Mouse (Mus musculus) embryonic facial prominence, embryonic 11.5 days (tissue): Measurements from ENCODE around the gene Igsf3. TPM values are rescaled to one million over a fixed set of nuclear protein-coding genes. Genes with fewer than 3 reads are reported as not detected.

Experiments
- ATAC-seq: fragments of 200-750 bp; cut with Nextera tagmentation; replicated peaks from 2 replicates; pipeline ENCODE4 v1.8.0; 2017; ENCODE audit warnings: low read depth; ENCODE audit not compliant: insufficient number of reproducible peaks, low FRiP score, low TSS enrichment
- DNase-seq: peaks from one replicate; pipeline ENCODE4 v3.0.0-alpha.2; 2015; ENCODE audit warnings: low spot score
- H3K27ac ChIP-seq: fragments of 300-500 bp; sonication (generic); replicated peaks from 2 replicates; pipeline ENCODE4 v1.5.1; 2014; ENCODE audit warnings: mild to moderate bottlenecking, low read depth, low read length, control low read depth
- H3K27me3 ChIP-seq: fragments of 300-500 bp; sonication (generic); 2 replicates; pipeline ENCODE4 v1.6.1; 2014; ENCODE audit warnings: mild to moderate bottlenecking, low read length, moderate library complexity, mixed read lengths; ENCODE audit not compliant: control insufficient read depth, insufficient read depth
- H3K36me3 ChIP-seq: fragments of 300-500 bp; sonication (generic); replicated peaks from 2 replicates; pipeline ENCODE4 v1.6.1; 2014; ENCODE audit warnings: low read depth, mild to moderate bottlenecking, low read length, moderate library complexity, mixed read lengths; ENCODE audit not compliant: control insufficient read depth, insufficient read depth
- H3K4me1 ChIP-seq: fragments of 300-500 bp; sonication (generic); 2 replicates; pipeline ENCODE4 v1.6.1; 2014; ENCODE audit warnings: low read length, mixed read lengths; ENCODE audit not compliant: control insufficient read depth, insufficient read depth
- H3K4me2 ChIP-seq: fragments of 300-500 bp; sonication (generic); 2 replicates; pipeline ENCODE4 v1.6.1; 2014; ENCODE audit warnings: low read depth, mild to moderate bottlenecking, control low read depth, low read length, moderate library complexity
- H3K4me3 ChIP-seq: fragments of 300-500 bp; sonication (generic); 2 replicates; pipeline ENCODE4 v1.5.1; 2014; ENCODE audit warnings: low read depth, low read length, control low read depth
- H3K9ac ChIP-seq: fragments of 300-500 bp; sonication (generic); replicated peaks from 2 replicates; pipeline ENCODE4 v1.6.1; 2014; ENCODE audit warnings: mild to moderate bottlenecking, control low read depth, low read length
- H3K9me3 ChIP-seq: fragments of 300-500 bp; sonication (generic); replicated peaks from 2 replicates; pipeline ENCODE4 v1.6.1; 2016; ENCODE audit warnings: mild to moderate bottlenecking, low read length, inconsistent platforms, mixed read lengths; ENCODE audit not compliant: control insufficient read depth
- WGBS: fragments of 180-500 bp; shearing (Covaris S2); extraction: QIAGEN DNeasy Blood & Tissue Kit; methylation state at CpG from one replicate; pipeline ENCODE4 v1.1.7; 2014; 5-methylcytosine and 5-hydroxymethylcytosine counted together
- polyA plus RNA-seq: library from polyadenylated mRNA; unstranded; fragments of >200 nt; fragmentation: Nextera tagmentation; extraction: Ambion mirVana; gene quantifications from 2 replicates; pipeline ENCODE4 v1.2.1, GENCODE M21; 2014

Igsf3 gene
- polyA plus RNA-seq, 1 experiment from 2014 or later = 40.6 TPM

GRCm38 (mm10) chr3:101490515-101490914 lies 113.6 kb downstream of the Igsf3 start:
- 90% methylated on average over 9 of the region's 9 CpGs for WGBS
- H3K27ac ChIP-seq = no peak overlapping the region
- no peaks in the 10 kb centered on the region for H3K36me3 ChIP-seq

GRCm38 (mm10) chr3:101492908-101493307 lies 116.0 kb downstream of the Igsf3 start:
- no peak for DNase-seq
- Histone ChIP-seq H3K4me2 (no peak overlapping the region), H3K36me3 (no peaks in the 10 kb centered on the region), H3K27ac (no peak overlapping the region), H3K9ac (no peak overlapping the region), H3K4me3 (no peak overlapping the region), H3K9me3 (no peaks in the 10 kb centered on the region), H3K27me3 (no peaks in the 10 kb centered on the region), H3K4me1 (no peaks in the 10 kb centered on the region)
- no peak for ATAC-seq
- 80% methylated on average over 6 of the region's 6 CpGs for WGBS

More at GRCm38 (mm10) chr3:101490515-101490914, 113.6 kb downstream of the Igsf3 start:
- Histone ChIP-seq H3K4me2 (no peak overlapping the region), H3K9me3 (no peaks in the 10 kb centered on the region), H3K4me3 (no peak overlapping the region), H3K27me3 (no peaks in the 10 kb centered on the region), H3K9ac (no peak overlapping the region), H3K4me1 (no peaks in the 10 kb centered on the region)
- no peak for ATAC-seq
- no peak for DNase-seq

- no peaks in the 10 kb centered on the region for H3K4me1 ChIP-seq
- ATAC-seq (peak; percentile 44; the same call in 1 of the 2 replicates), DNase-seq (peak; percentile 97)
- H3K9me3 ChIP-seq = no peaks in the 10 kb centered on the region
- no peak overlapping the region for H3K9ac ChIP-seq
- no peak overlapping the region for H3K4me2 ChIP-seq
- H3K36me3 ChIP-seq = no peaks in the 10 kb centered on the region
- WGBS = 48% methylated on average over 10 of the region's 10 CpGs
- no peaks in the 10 kb centered on the region for H3K27me3 ChIP-seq
- H3K27ac ChIP-seq = no peak overlapping the region
- H3K4me3 ChIP-seq = no peak overlapping the region
Observed at GRCm38 (mm10) chr3:101493937-101494459, 117.1 kb downstream of the Igsf3 start.

GRCm38 (mm10) chr3:101497432-101498030 lies 120.6 kb downstream of the Igsf3 start:
- Histone ChIP-seq H3K4me2 (no peak overlapping the region), H3K27me3 (no peaks in the 10 kb centered on the region), H3K4me1 (no peaks in the 10 kb centered on the region; the same call in 1 of the 2 replicates), H3K27ac (no peak overlapping the region), H3K36me3 (no peaks in the 10 kb centered on the region), H3K4me3 (no peak overlapping the region), H3K9ac (no peak overlapping the region), H3K9me3 (no peaks in the 10 kb centered on the region)
- 68% methylated on average over 10 of the region's 10 CpGs for WGBS
- ATAC-seq (no peak), DNase-seq (no peak)

- Histone ChIP-seq H3K27me3 (no peaks in the 10 kb centered on the region), H3K27ac (no peak overlapping the region), H3K9me3 (no peaks in the 10 kb centered on the region), H3K9ac (no peak overlapping the region), H3K4me1 (no peaks in the 10 kb centered on the region; the same call in 1 of the 2 replicates), H3K4me2 (no peak overlapping the region), H3K36me3 (no peaks in the 10 kb centered on the region), H3K4me3 (no peak overlapping the region)
- ATAC-seq = no peak
- 65% methylated on average over 6 of the region's 6 CpGs for WGBS
- no peak for DNase-seq
Observed at GRCm38 (mm10) chr3:101499906-101500305, 123.0 kb downstream of the Igsf3 start.

GRCm38 (mm10) chr3:101500393-101501051 lies 123.6 kb downstream of the Igsf3 start:
- no peak overlapping the region for H3K4me3 ChIP-seq
- H3K36me3 ChIP-seq = no peaks in the 10 kb centered on the region
- no peak for ATAC-seq
- H3K4me1 ChIP-seq = no peaks in the 10 kb centered on the region; the same call in 1 of the 2 replicates
- H3K27ac ChIP-seq = no peak overlapping the region
- no peak for DNase-seq
- no peak overlapping the region for H3K9ac ChIP-seq
- no peaks in the 10 kb centered on the region for H3K27me3 ChIP-seq
- no peak overlapping the region for H3K4me2 ChIP-seq
- H3K9me3 ChIP-seq = no peaks in the 10 kb centered on the region
- 54% methylated on average over 11 of the region's 11 CpGs for WGBS

GRCm38 (mm10) chr3:101501611-101502010 lies 124.7 kb downstream of the Igsf3 start:
- Histone ChIP-seq H3K4me3 (no peak overlapping the region), H3K9ac (no peak overlapping the region), H3K4me2 (no peak overlapping the region), H3K36me3 (no peaks in the 10 kb centered on the region), H3K9me3 (no peaks in the 10 kb centered on the region), H3K4me1 (no peaks in the 10 kb centered on the region; the same call in 1 of the 2 replicates), H3K27ac (no peak overlapping the region), H3K27me3 (no peaks in the 10 kb centered on the region)
- ATAC-seq = no peak
- WGBS = 42% methylated on average over 4 of the region's 4 CpGs
- DNase-seq = no peak
